Mouse (Mus musculus) neural tube, embryonic 11.5 days (tissue): ENCODE results near the gene Ptger4. TPM values are rescaled to one million over a fixed set of nuclear protein-coding genes. Genes with fewer than 3 reads are reported as not detected.

ENCODE experiments used
- ATAC-seq: fragments of 200-750 bp; cut with Nextera tagmentation; 2 replicates; pipeline ENCODE4 v1.8.0; 2017; ENCODE audit warnings: moderate number of reproducible peaks, mild to moderate bottlenecking, moderate TSS enrichment, moderate library complexity; ENCODE audit not compliant: insufficient read depth, low FRiP score, low TSS enrichment
- DNase-seq: peaks from one replicate; pipeline ENCODE4 v3.0.0-alpha.2; 2015; ENCODE audit warnings: low spot score
- H3K27ac ChIP-seq: fragments of 300-500 bp; sonication (generic); 2 replicates; pipeline ENCODE4 v1.5.1; 2014; ENCODE audit warnings: low read depth, mild to moderate bottlenecking, low read length
- H3K27me3 ChIP-seq: fragments of 300-500 bp; sonication (generic); 2 replicates; pipeline ENCODE4 v1.6.1; 2014; ENCODE audit warnings: mild to moderate bottlenecking, low read length, mixed read lengths; ENCODE audit not compliant: control insufficient read depth, insufficient read depth
- H3K36me3 ChIP-seq: fragments of 300-500 bp; sonication (generic); 2 replicates; pipeline ENCODE4 v1.6.1; 2014; ENCODE audit warnings: mild to moderate bottlenecking, low read length, moderate library complexity, mixed read lengths; ENCODE audit not compliant: control insufficient read depth, insufficient read depth
- H3K4me1 ChIP-seq: fragments of 300-500 bp; sonication (generic); 2 replicates; pipeline ENCODE4 v1.6.1; 2014; ENCODE audit warnings: low read length, mixed read lengths; ENCODE audit not compliant: control insufficient read depth, insufficient read depth
- H3K4me2 ChIP-seq: fragments of 300-500 bp; sonication (generic); 2 replicates; pipeline ENCODE4 v1.6.1; 2014; ENCODE audit warnings: low read depth, mild to moderate bottlenecking, moderate library complexity
- H3K4me3 ChIP-seq: fragments of 300-500 bp; sonication (generic); 2 replicates; pipeline ENCODE4 v1.5.1; 2014; ENCODE audit warnings: low read depth, low read length
- H3K9ac ChIP-seq: fragments of 300-500 bp; sonication (generic); 2 replicates; pipeline ENCODE4 v1.6.1; 2014; ENCODE audit warnings: mild to moderate bottlenecking, low read length
- H3K9me3 ChIP-seq: fragments of 300-500 bp; sonication (generic); 2 replicates; pipeline ENCODE4 v1.6.1; 2016; ENCODE audit warnings: low read length; ENCODE audit not compliant: control insufficient read depth
- WGBS: fragments of 180-500 bp; shearing (Covaris S2); extraction: QIAGEN DNeasy Blood & Tissue Kit; methylation state at CpG from one replicate; pipeline ENCODE4 v1.1.7; 2014; 5-methylcytosine and 5-hydroxymethylcytosine counted together
- polyA plus RNA-seq: library from polyadenylated mRNA; unstranded; fragments of >200 nt; fragmentation: Nextera tagmentation; extraction: Ambion mirVana; gene quantifications from 2 replicates; pipeline ENCODE4 v1.2.1, GENCODE M21; 2014

The Ptger4 gene
- polyA plus RNA-seq, 1 experiment from 2014 or later = 1.3 TPM

DNA sequence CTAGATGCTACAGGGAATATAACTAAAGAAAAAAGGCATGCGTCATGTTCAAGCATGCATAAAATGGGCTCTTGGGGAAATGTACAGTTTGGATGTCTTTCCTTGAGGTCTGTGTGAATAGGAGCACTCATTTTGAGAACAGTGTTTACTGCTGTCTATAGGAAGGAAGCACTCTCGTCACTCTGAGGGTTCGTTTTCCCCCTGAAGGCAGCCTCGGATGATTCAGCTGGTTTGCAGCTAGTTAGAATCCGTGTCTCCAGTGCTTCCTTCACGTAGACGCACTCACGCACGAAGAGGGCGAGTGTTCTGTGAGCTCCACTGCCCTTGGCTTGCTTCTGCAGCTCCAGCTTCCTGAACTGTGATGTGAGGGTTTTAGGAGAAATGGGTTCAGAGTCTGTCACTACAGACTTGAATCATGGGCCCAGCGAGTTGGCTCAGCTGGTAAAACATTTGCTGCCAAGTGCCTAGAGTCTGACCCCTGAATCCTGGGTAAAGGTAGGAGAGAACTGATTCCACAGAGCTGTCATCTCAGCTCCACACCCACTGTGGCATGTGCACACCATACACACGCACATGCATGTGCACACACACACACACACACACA, 70.7 kb downstream of the Ptger4 start:
- DNase-seq = no peak
- H3K36me3 ChIP-seq = peaks cover 9% of the 10 kb centered on the region

GRCm38 (mm10) chr15:5165121-5165773, 78.7 kb downstream of the Ptger4 start:
- H3K36me3 ChIP-seq = peaks cover 4% of the 10 kb centered on the region

More for the DNA sequence above, 70.7 kb downstream of the Ptger4 start:
- Histone ChIP-seq H3K9ac (no peak overlapping the region), H3K27me3 (no peaks in the 10 kb centered on the region), H3K4me3 (no peak overlapping the region), H3K9me3 (no peaks in the 10 kb centered on the region), H3K27ac (no peak overlapping the region), H3K4me2 (no peak overlapping the region), H3K4me1 (no peaks in the 10 kb centered on the region)
- ATAC-seq = no peak
- WGBS = 89% methylated on average over 12 of the region's 12 CpGs

DNA sequence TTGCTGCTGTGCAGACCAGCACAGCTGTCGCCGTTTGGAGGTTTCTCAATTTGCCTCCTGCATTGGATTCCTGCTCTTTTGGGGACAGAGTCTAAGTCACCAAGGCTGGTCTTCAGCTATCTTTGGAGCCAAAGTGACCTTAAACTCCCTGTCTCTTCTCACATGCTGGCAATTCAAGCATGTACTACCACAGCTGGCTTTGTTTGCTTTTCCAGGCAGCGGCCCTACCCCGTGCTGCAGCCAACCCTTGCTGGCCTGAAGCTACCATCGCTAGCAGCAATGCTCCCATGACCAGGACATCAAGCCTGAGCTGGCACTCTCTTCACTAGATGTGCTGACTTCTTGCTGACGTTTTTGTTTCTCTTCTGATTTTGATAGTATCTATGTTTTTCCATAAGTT, 85.2 kb downstream of the Ptger4 start:
- ATAC-seq (no peak), DNase-seq (no peak)
- Histone ChIP-seq H3K36me3 (no peaks in the 10 kb centered on the region), H3K9ac (no peak overlapping the region), H3K27me3 (no peaks in the 10 kb centered on the region), H3K4me3 (no peak overlapping the region), H3K9me3 (no peaks in the 10 kb centered on the region), H3K4me1 (no peaks in the 10 kb centered on the region), H3K4me2 (no peak overlapping the region), H3K27ac (no peak overlapping the region)
- WGBS = 68% methylated on average over 6 of the region's 6 CpGs

More at GRCm38 (mm10) chr15:5165121-5165773, 78.7 kb downstream of the Ptger4 start:
- WGBS = 93% methylated on average over 12 of the region's 12 CpGs
- Histone ChIP-seq H3K27ac (no peak overlapping the region), H3K9ac (no peak overlapping the region), H3K9me3 (no peaks in the 10 kb centered on the region), H3K4me1 (no peaks in the 10 kb centered on the region), H3K4me2 (no peak overlapping the region), H3K4me3 (no peak overlapping the region), H3K27me3 (no peaks in the 10 kb centered on the region)
- DNase-seq (no peak), ATAC-seq (no peak)

- no peak overlapping the region for H3K4me2 ChIP-seq
- 65% methylated on average over 1 of the region's 1 CpGs for WGBS
- no peak for DNase-seq
- H3K27me3 ChIP-seq = no peaks in the 10 kb centered on the region
- no peaks in the 10 kb centered on the region for H3K36me3 ChIP-seq
- H3K9me3 ChIP-seq = no peaks in the 10 kb centered on the region
- H3K4me3 ChIP-seq = no peak overlapping the region
- no peak for ATAC-seq
- H3K9ac ChIP-seq = no peak overlapping the region
- H3K4me1 ChIP-seq = no peaks in the 10 kb centered on the region
- H3K27ac ChIP-seq = no peak overlapping the region
Measured at GRCm38 (mm10) chr15:5157386-5157785, 86.6 kb downstream of the Ptger4 start.

Other genes starting within 250 kb of the Ptger4 start
- gene C7, start 180.4 kb downstream of the Ptger4 start, polyA plus RNA-seq = 0.28 TPM in 1 of 2 replicates, not detected in the other
- 1.1 and 1.4 TPM in 2 replicates for gene Card6, start 135.6 kb downstream of the Ptger4 start, polyA plus RNA-seq
- gene Rpl37, start 127.5 kb downstream of the Ptger4 start, polyA plus RNA-seq = 487 and 490 TPM in 2 replicates
- 21.2 and 21.7 TPM in 2 replicates for gene Prkaa1, start 100.3 kb downstream of the Ptger4 start, polyA plus RNA-seq
- 46.6 and 49.3 TPM in 2 replicates for gene Ttc33, start 58.7 kb downstream of the Ptger4 start, polyA plus RNA-seq